Mouse (Mus musculus): ENCODE results near the gene Gm44805.

The Gm44805 gene

GRCm38 (mm10) chr7:19681202-19681694 lies at the start of gene Gm44805, which contains the start of gene Apoc4:
Gene Gm44805 (minus strand): TSS chr7:19681423.
Gene Apoc4 (minus strand): TSS chr7:19681479.
- DNase-seq, result no peak

DNA sequence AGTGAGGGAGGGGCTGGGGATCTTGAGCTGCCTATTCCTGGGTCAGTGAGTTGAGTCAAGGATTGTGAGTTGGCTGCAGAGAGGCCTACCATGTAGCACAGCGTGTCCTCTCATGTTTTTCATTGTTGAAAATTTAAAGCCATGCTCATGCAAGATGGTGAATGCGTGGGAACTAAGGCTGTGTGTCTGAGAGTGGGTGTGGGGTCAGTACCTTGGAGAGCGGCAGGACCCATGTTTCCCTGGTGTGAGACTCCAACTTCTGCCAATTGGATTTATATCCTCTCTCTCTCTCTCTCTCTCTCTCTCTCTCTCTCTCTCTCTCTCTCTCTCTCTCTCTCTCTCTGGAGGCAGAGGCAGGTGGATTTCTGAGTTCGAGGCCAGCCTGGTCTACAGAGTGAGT lies 45.3 kb upstream of the Gm44805 start:
- DNase-seq, result no peak

- peak; percentile 45 for DNase-seq
Observed at GRCm38 (mm10) chr7:19724167-19724566, 42.9 kb upstream of the Gm44805 start.

DNA sequence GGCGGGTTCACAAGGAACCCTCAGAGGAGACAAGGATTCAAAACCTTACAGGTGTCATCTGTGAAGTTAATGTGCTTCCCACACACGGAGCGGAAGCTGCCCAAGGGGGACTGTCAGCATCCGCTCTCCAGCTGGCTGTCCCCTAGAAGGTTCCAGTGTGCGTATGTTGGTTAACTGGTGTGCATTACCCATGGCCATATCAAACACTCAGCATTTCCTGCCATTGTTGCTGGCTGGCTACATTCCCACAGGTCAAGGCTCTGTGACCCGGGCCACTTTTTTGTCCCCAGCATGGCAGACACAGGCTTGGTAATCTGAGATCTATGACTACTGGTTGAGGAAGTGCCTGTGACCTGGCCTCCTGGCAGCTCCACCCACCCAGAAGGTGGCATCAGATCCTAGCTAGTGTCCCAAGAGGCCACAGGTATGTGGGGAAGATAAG lies 41.6 kb upstream of the Gm44805 start:
- DNase-seq, result peak; percentile 86

GRCm38 (mm10) chr7:19719200-19719599 lies 38.0 kb upstream of the Gm44805 start:
- DNase-seq, result no peak

- DNase-seq, result no peak
Observed at GRCm38 (mm10) chr7:19718297-19718952, 37.2 kb upstream of the Gm44805 start.

DNA sequence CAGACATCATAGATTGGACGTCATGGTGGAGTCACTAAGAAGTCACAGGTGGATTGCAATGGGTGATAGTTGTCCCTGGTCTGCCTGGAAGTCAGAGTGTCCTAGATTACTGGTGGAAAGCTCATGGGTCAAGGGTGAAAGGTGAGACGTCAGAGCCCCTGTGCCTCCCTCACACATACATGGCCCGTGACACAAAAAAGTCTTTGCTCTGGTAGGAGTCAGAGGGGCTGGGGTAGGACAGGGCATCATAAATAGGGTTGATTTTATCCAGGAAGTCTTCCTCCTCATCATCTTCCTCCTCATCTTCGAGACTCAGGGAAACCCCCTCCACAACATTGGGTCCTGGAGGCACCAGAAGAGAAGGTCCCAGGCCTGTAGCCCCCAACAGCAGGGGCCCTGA lies 36.1 kb upstream of the Gm44805 start:
- no peak for DNase-seq

DNA sequence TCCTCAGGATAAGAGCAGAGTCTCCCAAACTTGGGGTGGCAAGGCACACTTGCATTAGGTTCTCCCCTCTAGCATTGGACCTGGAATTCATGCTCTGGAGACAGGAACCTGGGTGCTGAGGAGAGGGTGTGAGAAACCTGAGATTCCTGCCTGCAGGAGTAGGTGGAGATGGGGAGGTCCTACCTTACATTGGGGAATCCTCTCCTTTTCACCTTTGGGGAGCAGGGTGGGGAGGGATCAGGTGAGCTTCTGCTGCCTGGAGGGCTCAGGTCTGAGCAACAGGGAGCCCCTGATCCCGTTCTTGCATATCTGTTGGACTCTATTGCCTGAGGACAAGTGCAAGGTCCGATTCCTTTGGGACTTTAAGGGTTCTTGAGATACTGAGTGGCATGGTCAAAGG lies 35.6 kb upstream of the Gm44805 start:
- no peak for DNase-seq

DNA sequence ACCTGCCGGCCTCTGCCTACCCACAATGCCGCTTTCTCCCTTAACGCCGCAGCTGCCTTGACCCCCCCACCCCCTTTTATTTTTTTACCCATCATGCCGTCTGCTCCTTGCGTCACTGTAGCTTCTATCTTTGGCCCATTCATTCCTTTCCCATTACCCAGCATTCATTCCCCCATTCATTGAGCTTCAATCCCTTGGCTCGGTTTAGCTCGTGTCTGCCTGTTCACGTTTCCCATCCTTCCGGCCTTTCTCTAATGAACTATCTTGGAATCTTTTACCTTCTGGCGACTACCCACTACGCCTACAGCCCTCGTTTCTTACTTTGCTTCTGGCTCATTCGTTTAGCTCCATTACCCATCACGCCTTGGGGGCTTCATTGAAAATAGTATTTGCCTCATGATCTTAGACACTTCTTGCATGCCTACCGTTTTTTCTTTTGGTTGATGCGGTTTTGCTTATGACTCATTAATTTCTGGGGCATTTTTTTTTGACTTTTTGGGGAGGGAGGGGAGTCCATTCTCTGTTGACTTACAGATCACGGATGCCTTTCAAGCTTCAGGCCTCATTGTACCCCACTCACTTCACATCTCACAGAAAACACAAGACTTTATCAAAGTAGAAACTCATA lies 34.9 kb upstream of the Gm44805 start:
- DNase-seq, result no peak

GRCm38 (mm10) chr7:19715239-19716054 lies 34.2 kb upstream of the Gm44805 start, which contains the start of gene Tomm40:
Gene Tomm40 (minus strand): TSS chr7:19715438.
- peak; percentile 100 for DNase-seq

DNA sequence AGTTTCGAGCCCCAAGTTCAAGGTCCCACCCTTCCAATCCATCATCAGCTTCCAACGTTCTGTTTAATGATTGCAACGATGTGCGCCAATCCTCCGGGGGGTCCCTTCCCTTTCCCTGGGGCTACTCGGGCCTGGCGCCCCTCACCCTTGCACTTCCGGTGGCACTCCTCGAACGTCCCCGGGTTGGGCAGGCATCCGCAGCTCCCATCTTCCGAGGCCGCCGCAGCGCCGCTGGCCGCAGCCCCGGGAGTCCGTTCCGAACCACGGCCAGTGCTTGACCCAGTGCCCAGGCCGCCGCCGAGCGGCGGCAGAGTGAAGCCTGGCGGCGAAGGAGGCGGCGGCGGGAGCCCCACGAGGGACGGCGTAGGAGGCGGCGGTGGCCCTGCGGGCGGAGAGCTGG lies 33.6 kb upstream of the Gm44805 start:
- no peak for DNase-seq

DNA sequence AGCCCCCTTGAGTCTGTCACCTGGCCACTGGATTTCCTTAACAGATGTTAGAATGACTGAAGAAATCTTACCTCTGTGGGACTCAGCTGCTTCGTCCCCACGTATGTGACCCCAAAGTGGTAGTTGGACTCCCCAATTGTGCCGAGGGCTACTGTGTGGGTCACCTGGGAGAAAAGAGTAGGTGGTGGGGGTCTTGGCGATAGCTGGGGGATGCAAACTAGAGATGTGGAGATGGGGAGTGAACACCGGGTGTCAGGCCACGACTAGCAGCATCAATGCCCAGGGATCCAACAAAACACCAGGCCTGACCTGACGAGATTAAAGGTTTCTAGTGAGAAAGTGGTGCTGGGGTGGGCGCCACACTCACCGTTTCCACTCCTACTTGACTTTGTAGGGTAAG lies 32.4 kb upstream of the Gm44805 start:
- no peak for DNase-seq

DNA sequence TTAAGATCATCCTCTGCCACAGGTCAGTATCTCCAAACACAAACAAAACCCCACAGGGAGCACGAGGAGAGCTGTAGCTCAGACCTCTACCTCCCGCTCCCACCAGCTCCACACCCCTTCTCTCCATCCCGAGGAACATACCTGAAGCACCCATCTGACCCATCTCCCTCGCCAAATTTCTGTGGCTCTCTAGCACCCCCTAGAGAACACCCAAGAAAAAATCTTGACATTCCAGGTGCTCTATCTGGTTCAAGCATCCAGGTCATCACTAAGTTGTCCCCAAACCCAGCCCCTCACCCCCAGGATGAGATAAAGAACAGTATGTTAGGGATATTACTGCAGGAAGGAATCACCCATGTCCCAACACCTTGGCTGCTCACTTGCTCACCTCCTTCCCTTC lies 32.0 kb upstream of the Gm44805 start:
- DNase-seq, result no peak

- no peak for DNase-seq
Observed at GRCm38 (mm10) chr7:19712414-19712813, 31.2 kb upstream of the Gm44805 start.

DNA sequence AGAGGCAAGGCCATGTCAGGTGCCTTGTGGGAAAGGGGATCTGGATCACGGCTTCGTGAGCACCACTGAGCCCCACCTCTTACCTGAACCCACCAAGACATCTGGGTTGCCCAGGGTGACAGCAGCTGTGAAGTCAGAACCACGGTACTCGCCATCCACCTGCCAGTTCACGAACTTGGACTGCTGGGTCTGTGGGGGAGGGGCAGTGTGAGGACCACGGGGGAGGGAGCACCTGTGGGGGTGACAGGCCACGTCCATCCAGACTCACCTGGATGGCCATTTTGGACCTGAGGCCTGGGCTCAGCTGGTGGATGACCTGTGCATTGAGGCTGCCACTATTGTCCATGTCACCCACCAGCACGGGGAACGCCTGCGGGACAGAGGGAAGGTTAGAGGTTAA lies 29.4 kb upstream of the Gm44805 start:
- DNase-seq, result no peak

DNA sequence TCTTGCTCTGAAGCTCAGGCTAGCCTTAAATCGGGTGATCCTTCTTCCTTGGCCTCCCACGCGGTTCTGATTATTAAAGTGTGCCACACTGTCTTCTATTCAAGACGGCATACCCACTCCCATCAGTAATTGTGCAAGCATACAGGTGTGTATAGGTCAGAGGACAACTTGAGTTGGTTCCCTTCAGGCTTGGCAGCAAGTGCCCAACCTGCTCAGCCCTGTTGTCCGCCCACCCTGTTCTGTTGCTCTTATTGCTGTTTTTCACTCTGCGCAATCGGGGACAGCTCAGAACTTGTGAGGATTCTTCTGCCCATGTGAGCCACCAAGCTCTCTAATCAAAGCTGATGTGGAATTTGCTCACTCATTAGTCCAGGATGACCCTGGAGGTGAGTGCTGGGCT lies 24.0 kb upstream of the Gm44805 start:
- DNase-seq, result no peak

DNA sequence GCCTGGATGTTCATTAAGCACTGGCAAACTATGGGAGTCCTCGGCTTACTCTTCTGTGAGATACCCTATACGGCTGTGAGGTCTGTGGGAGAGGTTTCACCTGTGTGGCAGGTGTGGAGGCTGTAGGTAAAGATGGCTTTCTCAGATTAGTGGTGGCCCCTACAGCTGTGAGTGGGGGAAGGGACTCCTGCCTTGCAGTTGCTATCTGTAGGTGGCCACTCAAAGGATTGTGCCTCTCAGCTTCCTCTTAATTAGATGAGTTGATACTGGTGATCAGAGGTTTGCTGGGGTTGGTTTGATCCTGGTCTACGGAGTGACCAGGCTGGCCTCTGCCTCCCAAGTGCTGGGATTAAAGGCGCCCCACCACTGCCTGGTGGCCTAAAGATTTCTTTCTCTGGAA lies 23.3 kb upstream of the Gm44805 start:
- DNase-seq, result no peak

GRCm38 (mm10) chr7:19702859-19703555 lies 21.8 kb upstream of the Gm44805 start:
- no peak for DNase-seq

DNA sequence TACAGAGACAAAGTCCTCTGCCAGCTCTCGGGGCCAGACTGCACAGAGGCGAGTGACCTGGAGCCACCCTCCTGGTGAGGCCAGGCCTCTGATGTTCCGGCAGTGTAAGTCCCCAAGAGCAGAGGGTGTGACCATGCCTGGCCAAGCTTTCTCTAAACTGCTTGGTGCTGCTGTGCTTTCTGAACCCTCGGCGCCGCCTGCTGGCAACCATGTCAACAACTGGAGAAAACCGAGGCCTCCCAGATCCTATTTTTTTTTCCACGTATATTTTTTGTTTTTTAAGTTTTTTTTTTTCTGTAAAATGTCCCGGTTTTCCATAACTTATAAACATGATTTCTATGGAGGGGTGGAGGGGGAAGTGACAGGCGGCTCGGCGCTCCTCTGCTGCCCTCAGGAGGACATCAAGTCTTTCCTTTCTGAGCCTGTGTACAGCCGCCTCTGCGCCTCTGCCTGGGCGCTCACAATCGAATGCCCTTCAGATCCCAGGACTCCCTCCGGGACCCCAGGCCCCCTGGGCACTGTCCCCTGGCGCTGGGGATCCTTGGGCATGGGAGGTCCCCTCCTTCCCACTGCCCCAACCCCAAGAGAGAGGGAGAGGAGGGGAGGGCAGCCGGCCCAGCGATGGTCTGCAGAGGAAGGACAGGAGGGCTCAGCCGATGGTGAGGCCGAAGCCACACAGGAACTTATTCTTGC lies 20.0 kb upstream of the Gm44805 start:
- DNase-seq, result peak; percentile 89

DNA sequence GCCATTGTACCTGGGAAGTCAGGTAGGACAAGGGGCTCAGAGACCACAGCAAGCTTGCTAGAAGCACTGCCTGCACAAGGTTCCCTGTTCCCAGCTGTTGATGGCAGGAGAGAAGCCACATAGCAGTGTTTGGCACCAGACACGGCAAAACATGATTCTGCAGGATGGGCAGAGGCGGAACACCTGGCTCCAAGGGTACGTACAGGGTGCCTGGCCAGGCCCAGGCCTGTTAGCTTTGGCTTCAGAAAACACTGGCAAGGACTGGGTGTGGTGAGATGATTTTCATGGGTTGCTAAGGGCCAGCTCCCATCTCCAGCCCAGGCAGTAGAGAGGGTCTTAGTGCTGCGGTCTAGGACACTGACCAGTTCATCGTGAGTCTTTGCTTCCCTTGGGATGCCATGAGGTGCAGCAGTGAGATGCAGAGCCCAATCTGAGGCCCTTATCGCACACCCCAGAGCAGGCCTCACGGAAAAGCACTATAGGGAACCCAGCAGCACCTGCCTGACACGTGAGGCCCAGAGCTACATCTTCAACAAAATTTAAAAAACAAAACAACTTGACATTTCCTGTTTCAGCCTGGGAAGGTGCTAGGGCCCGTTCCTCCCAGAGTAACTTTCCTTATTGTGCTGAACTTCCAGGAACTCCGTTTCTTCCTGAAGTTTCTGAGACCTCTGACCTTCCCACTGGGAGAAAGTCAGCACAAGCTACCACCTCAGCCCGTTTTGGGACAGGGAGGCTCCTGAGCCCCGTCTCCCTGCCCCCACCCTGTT lies 19.3 kb upstream of the Gm44805 start:
- no peak for DNase-seq

GRCm38 (mm10) chr7:19699827-19700148 lies 18.6 kb upstream of the Gm44805 start:
- DNase-seq, result no peak

All from kidney, postnatal 14 days (tissue).